Comparison of ENCODE assay signal across 14 mouse cellular contexts in genomic region chr7:132573205-132573604, GRCm38 (mm10). TPM values are rescaled to one million over a fixed set of nuclear protein-coding genes. Genes with fewer than 3 reads are reported as not detected.
DNase-seq lines count a peak whose midpoint lies in the region; ATAC-seq and TF ChIP-seq lines count a peak whose summit lies in the region.
"Had no signal": no experiment of that assay in that cellular context is flagged by ENCODE, and none has a peak within 500 bp of the region (broad histone marks: within the 10 kb centered on the region; RNA-seq: fewer than 3 reads in every experiment).

No protein-coding gene starts in this region.

- H3K36me3 ChIP-seq in heart, embryonic 13.5 days = peaks cover 17% of the 10 kb centered on the region
- H3K36me3 ChIP-seq in forebrain, embryonic 14.5 days (ENCODE audit: control insufficient read depth, insufficient read depth, low read length) = no peaks in the 10 kb centered on the region; the same call in 1 of the 2 replicates
- peaks cover 15% of the 10 kb centered on the region for H3K36me3 ChIP-seq in limb, embryonic 14.5 days (ENCODE audit: control insufficient read depth, insufficient read depth, low read length)

- intact Hi-C loops in heart, postnatal 36 days (cut with DNase I) = loop anchor here (10.0 kb wide), 1 partner anchor 142 kb away; no protein-coding TSS in a partner anchor

- no peaks in the 10 kb centered on the region for H3K9me3 ChIP-seq in heart, embryonic 13.5 days
- no peaks in the 10 kb centered on the region for H3K9me3 ChIP-seq in forebrain, embryonic 14.5 days (replicated peaks; ENCODE audit: control insufficient read depth, low read length)
- no peaks in the 10 kb centered on the region for H3K9me3 ChIP-seq in limb, embryonic 14.5 days (ENCODE audit: control insufficient read depth, low read length)

- 69% methylated on average over 6 of the region's 6 CpGs for WGBS in heart, embryonic 13.5 days
- 14% methylated on average over 6 of the region's 6 CpGs for whole genome bisulfite sequencing in forebrain, embryonic 14.5 days
- 53% methylated on average over 6 of the region's 6 CpGs for WGBS in limb, embryonic 14.5 days

- peak overlapping the region; percentile 16; the same call in 1 of the 2 replicates for H3K4me2 ChIP-seq in heart, embryonic 13.5 days
- peak overlapping the region; percentile 30; the same call in 1 of the 2 replicates for H3K4me2 ChIP-seq in forebrain, embryonic 14.5 days (ENCODE audit: low read length)
- H3K4me2 ChIP-seq in limb, embryonic 14.5 days (replicated peaks; ENCODE audit: low read depth, low read length, severe bottlenecking) = peak overlapping the region; percentile 31

- no peak for DNase-seq in heart, postnatal 36 days
- peak; percentile 9 for DNase-seq in NIH3T3 (ENCODE audit: low read depth)
- DNase-seq in forebrain, embryonic 14.5 days (ENCODE audit: low spot score) = peak; percentile 65
- DNase-seq in limb, embryonic 14.5 days (ENCODE audit: low spot score) = peak; percentile 37
- DNase-seq in adrenal gland, postnatal 25 days = no peak
- no peak for DNase-seq in urinary bladder, postnatal 4 days (ENCODE audit: low spot score in 2 of 2)
- DNase-seq in adrenal gland, postnatal 4 days (ENCODE audit: low spot score in 2 of 2) = no peak
- DNase-seq: cerebellum, adult 11 months; left cerebral cortex, postnatal 4 days; right cerebral cortex, postnatal 14 days; thymus, adult 2 months had no signal

- H3K4me1 ChIP-seq in heart, embryonic 13.5 days = peaks cover 67% of the 10 kb centered on the region
- peaks cover 17% of the 10 kb centered on the region; the same call in 1 of the 2 replicates for H3K4me1 ChIP-seq in forebrain, embryonic 14.5 days (ENCODE audit: control insufficient read depth, insufficient read depth, low read length)
- H3K4me1 ChIP-seq in limb, embryonic 14.5 days (ENCODE audit: control insufficient read depth, insufficient read depth, low read length) = peaks cover 27% of the 10 kb centered on the region

- ATAC-seq in heart, embryonic 13.5 days (ENCODE audit: extremely low read depth, insufficient number of reproducible peaks, low FRiP score, low TSS enrichment) = no peak
- no peak for ATAC-seq in forebrain, embryonic 14.5 days
- ATAC-seq in limb, embryonic 14.5 days (ENCODE audit: low FRiP score, low read depth) = no peak
- ATAC-seq: CD4-positive, CD25-positive, alpha-beta regulatory T cell, adult 4 months had no signal

- no peak overlapping the region for H3K4me3 ChIP-seq in heart, embryonic 13.5 days
- H3K4me3 ChIP-seq in forebrain, embryonic 14.5 days (ENCODE audit: low read depth, low read length) = no peak overlapping the region
- H3K4me3 ChIP-seq in limb, embryonic 14.5 days (replicated peaks; ENCODE audit: low read length) = no peak overlapping the region

- no peaks in the 10 kb centered on the region; the same call in 1 of the 2 replicates for H3K27me3 ChIP-seq in heart, embryonic 13.5 days (replicated peaks)
- H3K27me3 ChIP-seq in forebrain, embryonic 14.5 days (replicated peaks; ENCODE audit: control insufficient read depth, insufficient read depth, low read length) = no peaks in the 10 kb centered on the region
- H3K27me3 ChIP-seq in limb, embryonic 14.5 days (ENCODE audit: control insufficient read depth, insufficient read depth, low read length) = no peaks in the 10 kb centered on the region

- H3K27ac ChIP-seq in heart, embryonic 13.5 days (replicated peaks) = peak overlapping the region; percentile 65
- peak overlapping the region; percentile 59; the same call in 1 of the 2 replicates for H3K27ac ChIP-seq in forebrain, embryonic 14.5 days (ENCODE audit: low read depth, low read length)
- 0 out of 2 replicates have a peak overlapping the region, but pooled peaks have one; percentile 56 for H3K27ac ChIP-seq in limb, embryonic 14.5 days (replicated peaks; ENCODE audit: low read depth, low read length)

- no peak for TF ChIP-seq POLR2A in limb, embryonic 14.5 days (IDR thresholded peaks at IDR 0.05; ENCODE audit: borderline replicate concordance, extremely low read depth, insufficient read depth, insufficient read length)

- H3K9ac ChIP-seq in heart, embryonic 13.5 days = no peak overlapping the region
- no peak overlapping the region for H3K9ac ChIP-seq in forebrain, embryonic 14.5 days (ENCODE audit: low read length)
- H3K9ac ChIP-seq in limb, embryonic 14.5 days (ENCODE audit: low read depth, low read length, severe bottlenecking) = no peak overlapping the region

RNA-seq across cellular contexts. Expression of gene Oat, which starts 3.0 kb away (rescaled TPM):
- polyA plus RNA-seq in heart, embryonic 13.5 days (2015; fragmentation: Nextera tagmentation; extraction: Ambion mirVana) = 169 and 184 TPM in 2 replicates
- total RNA-seq in heart, postnatal 36 days (2021) = 100 to 1,000 TPM; 169 to 175 TPM
- polyA plus RNA-seq in forebrain, embryonic 14.5 days (2014; fragmentation: Nextera tagmentation; extraction: Ambion mirVana) = 130 and 138 TPM in 2 replicates
- polyA plus RNA-seq in limb, embryonic 14.5 days (2012; rRNA removed) = 148 and 169 TPM in 2 replicates
- 243 and 250 TPM in 2 replicates for polyA plus RNA-seq in limb, embryonic 14.5 days (2014; fragmentation: Nextera tagmentation; extraction: Ambion mirVana)
- 111 and 132 TPM in 2 replicates for total RNA-seq in adrenal gland, postnatal 25 days (2021)
- total RNA-seq in adrenal gland, postnatal 4 days (2021) = 10 to 100 TPM; 86.9 to 88.4 TPM

RNA-seq across cellular contexts. Expression of gene Nkx1-2, which starts 26.2 kb away (rescaled TPM):
- polyA plus RNA-seq in heart, embryonic 13.5 days (2015; fragmentation: Nextera tagmentation; extraction: Ambion mirVana) = 0.09 TPM in 1 of 2 replicates, not detected in the other
- total RNA-seq in heart, postnatal 36 days (2021) = not detected
- polyA plus RNA-seq in forebrain, embryonic 14.5 days (2014; fragmentation: Nextera tagmentation; extraction: Ambion mirVana) = not detected in 2 replicates
- polyA plus RNA-seq in limb, embryonic 14.5 days (2012; rRNA removed) = 0.10 and 0.17 TPM in 2 replicates
- polyA plus RNA-seq in limb, embryonic 14.5 days (2014; fragmentation: Nextera tagmentation; extraction: Ambion mirVana) = 0.08 and 0.21 TPM in 2 replicates
- not detected in 2 replicates for total RNA-seq in adrenal gland, postnatal 25 days (2021)
- total RNA-seq in adrenal gland, postnatal 4 days (2021) = not detected
- total RNA-seq: left cerebral cortex, postnatal 4 days had no signal
- polyA plus RNA-seq: CD4-positive, CD25-positive, alpha-beta regulatory T cell, adult 4 months; kidney, embryonic 16.5 days had no signal

RNA-seq across cellular contexts. Expression of gene Lhpp, which starts 37.2 kb away (rescaled TPM):
- 25.5 and 28.9 TPM in 2 replicates for polyA plus RNA-seq in heart, embryonic 13.5 days (2015; fragmentation: Nextera tagmentation; extraction: Ambion mirVana)
- total RNA-seq in heart, postnatal 36 days (2021) = 10 to 100 TPM; 14.2 to 15.0 TPM
- 26.7 and 29.6 TPM in 2 replicates for polyA plus RNA-seq in forebrain, embryonic 14.5 days (2014; fragmentation: Nextera tagmentation; extraction: Ambion mirVana)
- polyA plus RNA-seq in limb, embryonic 14.5 days (2012; rRNA removed) = 20.9 and 21.0 TPM in 2 replicates
- 22.5 and 24.9 TPM in 2 replicates for polyA plus RNA-seq in limb, embryonic 14.5 days (2014; fragmentation: Nextera tagmentation; extraction: Ambion mirVana)
- total RNA-seq in adrenal gland, postnatal 25 days (2021) = 20.6 and 32.1 TPM in 2 replicates
- total RNA-seq in adrenal gland, postnatal 4 days (2021) = 10 to 100 TPM; 18.7 to 18.9 TPM

Comparison
In these comparisons a context has a peak if more than half of its experiments do, and no peak if none do; other contexts are left out.
1. DNase-seq: peak in NIH3T3 (single experiment), forebrain, embryonic 14.5 days (single experiment) and limb, embryonic 14.5 days (single experiment); none in heart, postnatal 36 days (0 of 2), adrenal gland, postnatal 25 days (single experiment), urinary bladder, postnatal 4 days (0 of 2) and adrenal gland, postnatal 4 days (0 of 2).
2. Peak in every context shown above with its lines, with median percentiles within 50 percentile points of each other: H3K27ac ChIP-seq and H3K4me2 ChIP-seq.